27 mouse cellular contexts compared by ENCODE assay signal in the genomic region with DNA sequence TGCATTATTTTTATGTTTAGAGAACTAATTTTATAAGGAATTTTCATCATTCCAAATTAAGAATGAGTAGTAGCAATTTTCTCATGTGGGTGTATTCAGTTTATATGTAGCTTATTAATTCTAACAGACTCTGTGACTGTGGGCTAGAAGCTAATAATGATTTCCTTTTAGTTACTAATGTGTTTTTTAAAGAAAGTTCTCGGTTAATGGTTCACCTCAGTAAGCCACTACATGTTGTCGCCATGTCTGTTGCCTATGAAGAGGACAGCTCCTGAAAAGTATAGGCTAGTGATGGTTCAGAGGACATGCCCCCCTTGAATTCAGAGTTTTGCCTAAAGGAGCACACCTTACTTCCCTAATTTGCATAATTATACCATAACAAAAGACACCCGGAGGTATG. TPM values are rescaled to one million over a fixed set of nuclear protein-coding genes. Genes with fewer than 3 reads are reported as not detected.
DNase-seq lines count a peak whose midpoint lies in the region; ATAC-seq and TF ChIP-seq lines count a peak whose summit lies in the region.
"Had no signal": no experiment of that assay in that cellular context is flagged by ENCODE, and none has a peak within 500 bp of the region (broad histone marks: within the 10 kb centered on the region; RNA-seq: fewer than 3 reads in every experiment).

No protein-coding gene starts in this region.

- no peak overlapping the region for H3K27ac ChIP-seq in kidney, adult 2 months (ENCODE audit: insufficient read depth, low read depth, low read length)
- H3K27ac ChIP-seq in kidney, postnatal 0 days: no peak overlapping the region
- no peak overlapping the region for H3K27ac ChIP-seq in liver, adult 2 months (replicated peaks; ENCODE audit: insufficient read depth, low read depth, low read length)
- no peak overlapping the region for H3K27ac ChIP-seq in liver, postnatal 0 days (ENCODE audit: low read depth)

- H3K27me3 ChIP-seq in kidney, adult 2 months (replicated peaks; ENCODE audit: control insufficient read depth, insufficient read depth, low read length): no peaks in the 10 kb centered on the region
- H3K27me3 ChIP-seq in kidney, postnatal 0 days (ENCODE audit: insufficient read depth, low read length): no peaks in the 10 kb centered on the region
- H3K27me3 ChIP-seq in liver, adult 2 months (ENCODE audit: control insufficient read depth, insufficient read depth, low read length): no peaks in the 10 kb centered on the region
- H3K27me3 ChIP-seq in liver, postnatal 0 days (ENCODE audit: insufficient read depth, low read length): no peaks in the 10 kb centered on the region
- H3K27me3 ChIP-seq: CH12.LX, Patski had no signal

- H3K36me3 ChIP-seq in kidney, adult 2 months (ENCODE audit: control insufficient read depth, insufficient read depth, low read length): no peaks in the 10 kb centered on the region; the same call in 1 of the 2 replicates
- H3K36me3 ChIP-seq in kidney, postnatal 0 days (ENCODE audit: insufficient read depth, low read length): no peaks in the 10 kb centered on the region
- peaks cover 6% of the 10 kb centered on the region for H3K36me3 ChIP-seq in liver, adult 2 months (ENCODE audit: control insufficient read depth, insufficient read depth, low read length)
- no peaks in the 10 kb centered on the region for H3K36me3 ChIP-seq in liver, postnatal 0 days (replicated peaks; ENCODE audit: insufficient read depth, low read length)
- H3K36me3 ChIP-seq: G1E had no signal

- DNase-seq in kidney, adult 2 months: peak; percentile 48
- DNase-seq in kidney, adult 11 months: no peak
- peak; percentile 68 for DNase-seq in kidney, adult 9 months
- no peak for DNase-seq in kidney, postnatal 14 days
- no peak for DNase-seq in kidney, postnatal 0 days (ENCODE audit: low spot score)
- no peak for DNase-seq in kidney, adult 8-10 months
- DNase-seq in liver, adult 2 months (ENCODE audit: extremely low read depth, low read depth, low spot score): peak; percentile 59
- no peak for DNase-seq in liver, postnatal 0 days
- DNase-seq: adrenal gland, adult 2 months; adrenal gland, adult 8-10 months; adrenal gland, postnatal 10 days; adrenal gland, postnatal 14 days; adrenal gland, postnatal 25 days; adrenal gland, postnatal 36 days; B cell, adult 2 months; cerebellum, adult 11 months; cerebellum, adult 11-12 months had no signal

- no peak for TF ChIP-seq EP300 in liver, postnatal 0 days (IDR thresholded peaks at IDR 0.05; ENCODE audit: low read depth)

- no peak overlapping the region for H3K9ac ChIP-seq in kidney, postnatal 0 days (ENCODE audit: low read depth, low read length)
- H3K9ac ChIP-seq in liver, adult 2 months (ENCODE audit: low read depth, low read length): no peak overlapping the region
- H3K9ac ChIP-seq in liver, postnatal 0 days (replicated peaks): no peak overlapping the region

- no peaks in the 10 kb centered on the region for H3K9me3 ChIP-seq in kidney, postnatal 0 days (replicated peaks; ENCODE audit: low read length)
- no peaks in the 10 kb centered on the region for H3K9me3 ChIP-seq in liver, postnatal 0 days (ENCODE audit: low read length)
- H3K9me3 ChIP-seq: G1E had no signal

- WGBS in kidney, adult 2 months: 44% methylated on average over 3 of the region's 3 CpGs
- WGBS in kidney, postnatal 0 days: 69% methylated on average over 3 of the region's 3 CpGs
- 74% methylated on average over 3 of the region's 3 CpGs for WGBS in liver, adult 2 months
- 78% methylated on average over 3 of the region's 3 CpGs for WGBS in liver, postnatal 0 days (ENCODE audit: insufficient replicate concordance)

- peaks cover 5% of the 10 kb centered on the region; the same call in 1 of the 2 replicates for H3K4me1 ChIP-seq in kidney, adult 2 months (ENCODE audit: control insufficient read depth, insufficient read depth, low read length)
- no peaks in the 10 kb centered on the region for H3K4me1 ChIP-seq in kidney, postnatal 0 days (replicated peaks; ENCODE audit: insufficient read depth, low read length)
- no peaks in the 10 kb centered on the region for H3K4me1 ChIP-seq in liver, adult 2 months (ENCODE audit: control insufficient read depth, insufficient read depth, low read length)
- H3K4me1 ChIP-seq in liver, postnatal 0 days (ENCODE audit: insufficient read depth): peaks cover 2% of the 10 kb centered on the region; the same call in 1 of the 2 replicates

- no peak for TF ChIP-seq CTCF in kidney, adult 2 months (conservative IDR thresholded peaks at IDR 0.05; ENCODE audit: insufficient read depth, insufficient read length, low read depth, low read length)
- TF ChIP-seq CTCF in kidney, postnatal 0 days (IDR thresholded peaks at IDR 0.05; ENCODE audit: low read depth): no peak
- no peak for TF ChIP-seq CTCF in liver, adult 2 months (IDR thresholded peaks at IDR 0.05; ENCODE audit: low read depth, low read length)
- no peak for TF ChIP-seq CTCF in liver, postnatal 0 days (IDR thresholded peaks at IDR 0.05; ENCODE audit: low read depth)

- H3K79me2 ChIP-seq in liver, adult 2 months (ENCODE audit: control insufficient read depth, insufficient read depth, low read length): peaks cover 3% of the 10 kb centered on the region; the same call in 1 of the 2 replicates

- H3K4me2 ChIP-seq in kidney, postnatal 0 days (ENCODE audit: low read length): no peak overlapping the region
- no peak overlapping the region for H3K4me2 ChIP-seq in liver, postnatal 0 days (ENCODE audit: low read depth, low read length)

- no peak overlapping the region for H3K4me3 ChIP-seq in kidney, adult 2 months (ENCODE audit: insufficient read depth, low read depth, low read length)
- H3K4me3 ChIP-seq in kidney, postnatal 0 days (replicated peaks; ENCODE audit: low read depth, low read length): no peak overlapping the region
- H3K4me3 ChIP-seq in liver, adult 2 months (ENCODE audit: insufficient read depth, low read depth, low read length): peak overlapping the region; percentile 59; the same call in 1 of the 2 replicates
- no peak overlapping the region for H3K4me3 ChIP-seq in liver, postnatal 0 days (ENCODE audit: low read depth, low read length)

- TF ChIP-seq POLR2A in kidney, adult 2 months (IDR thresholded peaks at IDR 0.05; ENCODE audit: low read depth, low read length): no peak
- TF ChIP-seq POLR2A in liver, adult 2 months (IDR thresholded peaks at IDR 0.05; ENCODE audit: extremely low read depth, insufficient read depth, low read length): no peak

- ATAC-seq in kidney, postnatal 0 days (replicated peaks; ENCODE audit: low FRiP score, low read depth): 0 out of 2 replicates have a peak, but pooled peaks have one; percentile 29
- ATAC-seq in liver, postnatal 0 days: no peak
- ATAC-seq: activated CD4-positive, CD25-positive, alpha-beta regulatory T cell, adult 4 months; CD4-positive, CD25-positive, alpha-beta regulatory T cell, adult 4 months; Patski had no signal

RNA-seq across cellular contexts. Expression of gene Sucnr1, which starts 1.1 kb away (rescaled TPM):
- 23.5 and 29.5 TPM in 2 replicates for polyA plus RNA-seq in kidney, adult 2 months (2012; rRNA removed)
- 17.6 and 18.8 TPM in 2 replicates for polyA plus RNA-seq in kidney, postnatal 0 days (2015; fragmentation: Nextera tagmentation; extraction: Ambion mirVana)
- 27.3 and 45.3 TPM in 2 replicates for total RNA-seq in liver, adult 2 months (2014; rRNA removed)
- polyA plus RNA-seq in liver, adult 2 months (2012; rRNA removed): 27.1 and 28.0 TPM in 2 replicates
- 0.21 and 0.34 TPM in 2 replicates for polyA plus RNA-seq in liver, postnatal 0 days (2015; fragmentation: Nextera tagmentation; extraction: Ambion mirVana)
- total RNA-seq: CH12.LX, ES-E14, G1E, MEL had no signal
- polyA plus RNA-seq: activated CD4-positive, CD25-positive, alpha-beta regulatory T cell, adult 4 months; brain, embryonic 14.5 days; C2C12; CD4-positive, CD25-positive, alpha-beta regulatory T cell, adult 4 months; G1E; Patski had no signal

RNA-seq across cellular contexts. Expression of gene Aadac, which starts 57.2 kb away (rescaled TPM):
- 116 and 146 TPM in 2 replicates for polyA plus RNA-seq in kidney, adult 2 months (2012; rRNA removed)
- 49.6 and 52.8 TPM in 2 replicates for polyA plus RNA-seq in kidney, postnatal 0 days (2015; fragmentation: Nextera tagmentation; extraction: Ambion mirVana)
- 1,087 and 1,480 TPM in 2 replicates for total RNA-seq in liver, adult 2 months (2014; rRNA removed)
- polyA plus RNA-seq in liver, adult 2 months (2012; rRNA removed): 241 and 265 TPM in 2 replicates
- polyA plus RNA-seq in liver, postnatal 0 days (2015; fragmentation: Nextera tagmentation; extraction: Ambion mirVana): 449 and 460 TPM in 2 replicates
- total RNA-seq: adrenal gland, adult 18-20 months; adrenal gland, adult 8-10 months; adrenal gland, postnatal 25 days; CH12.LX; ES-E14; G1E; MEL had no signal
- polyA plus RNA-seq: activated CD4-positive, CD25-positive, alpha-beta regulatory T cell, adult 4 months; adrenal gland, adult 2 months; brain, embryonic 14.5 days; C2C12; CD4-positive, CD25-positive, alpha-beta regulatory T cell, adult 4 months; G1E; Patski had no signal

Comparison
In these comparisons a context has a peak if more than half of its experiments do, and no peak if none do; other contexts are left out.
1. DNase-seq: peak in kidney, adult 2 months (single experiment), kidney, adult 9 months (single experiment) and liver, adult 2 months (single experiment); none in kidney, adult 11 months (single experiment), kidney, postnatal 14 days (single experiment), kidney, postnatal 0 days (single experiment), kidney, adult 8-10 months (0 of 2) and liver, postnatal 0 days (single experiment).
2. RNA of gene Sucnr1, which starts 1.1 kb away (polyA plus RNA-seq): 23.5 to 29.5 TPM in kidney, adult 2 months, 27.1 to 28.0 TPM in liver, adult 2 months and 17.6 to 18.8 TPM in kidney, postnatal 0 days; 0.21 to 0.34 TPM in liver, postnatal 0 days; every median in the first group is over 10 times any median in the second.